Comparison of ENCODE assay signal across 30 mouse cellular contexts in the genomic region with DNA sequence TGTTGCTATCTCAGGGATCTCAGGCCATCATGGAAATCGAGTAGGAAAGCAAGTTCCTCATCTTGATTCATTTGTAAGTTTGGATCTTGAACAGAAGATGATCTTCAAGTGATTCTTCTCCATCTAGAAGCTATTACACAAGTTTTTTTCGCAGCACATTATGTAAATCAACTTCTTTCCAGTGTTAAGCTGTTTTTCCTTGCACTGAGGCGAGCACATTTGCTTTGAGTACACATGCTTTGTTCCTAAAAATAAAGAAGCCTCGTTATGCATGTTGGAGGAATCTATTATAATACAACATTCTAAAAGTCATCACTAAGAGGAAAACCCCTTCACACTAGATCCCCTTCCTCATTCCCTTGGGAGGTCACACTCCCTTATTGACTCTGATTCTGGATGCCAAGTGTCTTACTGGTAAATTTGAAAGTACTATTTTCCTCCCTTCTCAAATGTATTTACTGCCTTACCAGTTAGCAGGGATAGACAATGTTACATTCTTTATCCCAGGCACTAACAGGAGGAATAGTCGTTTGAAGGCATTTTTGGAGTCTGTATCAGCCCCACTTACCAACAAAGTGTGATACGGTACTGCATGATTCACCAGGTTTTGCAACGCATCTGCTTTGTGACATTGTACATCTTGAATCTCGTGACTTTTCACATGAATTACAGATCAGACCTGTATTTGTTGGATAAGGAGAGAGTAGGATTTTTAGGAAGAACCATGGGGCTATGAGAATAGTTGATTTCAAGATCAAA. TPM values are rescaled to one million over a fixed set of nuclear protein-coding genes. Genes with fewer than 3 reads are reported as not detected.
DNase-seq lines count a peak whose midpoint lies in the region; ATAC-seq lines count a peak whose summit lies in the region.
"Had no signal": no experiment of that assay in that cellular context is flagged by ENCODE, and none has a peak within 500 bp of the region (broad histone marks: within the 10 kb centered on the region; RNA-seq: fewer than 3 reads in every experiment).

No protein-coding gene starts in this region.

- no peaks in the 10 kb centered on the region for H3K4me1 ChIP-seq in midbrain, embryonic 11.5 days (ENCODE audit: control insufficient read depth, insufficient read depth, low read length)
- H3K4me1 ChIP-seq in midbrain, embryonic 15.5 days, result no peaks in the 10 kb centered on the region
- H3K4me1 ChIP-seq: forebrain, embryonic 10.5 days; heart, embryonic 10.5 days; heart, embryonic 13.5 days had no signal

- ATAC-seq in midbrain, embryonic 11.5 days (ENCODE audit: low FRiP score), result no peak
- ATAC-seq in midbrain, embryonic 15.5 days (replicated peaks), result no peak
- ATAC-seq: CD4-positive, CD25-positive, alpha-beta regulatory T cell, adult 4 months; forebrain, embryonic 14.5 days; hindbrain, postnatal 0 days; inflammation-experienced regulatory T-cells, adult 6 months had no signal

- 76% methylated on average over 8 of the region's 8 CpGs for WGBS in midbrain, embryonic 11.5 days
- WGBS in midbrain, embryonic 15.5 days, result 60% methylated on average over 8 of the region's 8 CpGs

- no peaks in the 10 kb centered on the region for H3K36me3 ChIP-seq in midbrain, embryonic 11.5 days (ENCODE audit: control insufficient read depth, insufficient read depth, low read length)
- H3K36me3 ChIP-seq in midbrain, embryonic 15.5 days (replicated peaks), result no peaks in the 10 kb centered on the region
- H3K36me3 ChIP-seq: forebrain, embryonic 10.5 days; heart, embryonic 10.5 days; heart, embryonic 13.5 days had no signal

- DNase-seq in frontal cortex, adult 2 months (ENCODE audit: extremely low spot score in 1 of 2, low spot score in 1 of 2), result peak; percentile 3 to 31
- DNase-seq in frontal cortex, postnatal 25 days (ENCODE audit: low spot score in 2 of 2), result no peak
- peak; percentile 51 for DNase-seq in midbrain, embryonic 11.5 days (ENCODE audit: low spot score, missing footprints)
- peak; percentile 40 for DNase-seq in telencephalon, adult 2 months (ENCODE audit: low read depth, low spot score)
- DNase-seq in ovary, adult 18-20 months (ENCODE audit: low spot score), result no peak
- DNase-seq: adrenal gland, adult 2 months; adrenal gland, postnatal 14 days; cerebellum, adult 11-12 months; cerebellum, adult 9-10 months; cerebellum, postnatal 14 days; gastrocnemius, postnatal 10 days; gastrocnemius, postnatal 36 days; heart, adult 2 months; heart, postnatal 14 days; heart, postnatal 4 days had no signal

- no peak overlapping the region for H3K27ac ChIP-seq in midbrain, embryonic 11.5 days (ENCODE audit: low read depth, low read length)
- H3K27ac ChIP-seq in midbrain, embryonic 15.5 days, result no peak overlapping the region
- H3K27ac ChIP-seq: forebrain, embryonic 10.5 days; heart, adult 2 months; heart, embryonic 10.5 days; heart, embryonic 13.5 days; hindbrain, embryonic 14.5 days; hindbrain, postnatal 0 days had no signal

- no peaks in the 10 kb centered on the region for H3K27me3 ChIP-seq in midbrain, embryonic 11.5 days (ENCODE audit: control insufficient read depth, insufficient read depth, low read length)
- no peaks in the 10 kb centered on the region for H3K27me3 ChIP-seq in midbrain, embryonic 15.5 days (replicated peaks)
- H3K27me3 ChIP-seq: heart, embryonic 13.5 days had no signal

- H3K4me2 ChIP-seq in midbrain, embryonic 11.5 days, result no peak overlapping the region
- H3K4me2 ChIP-seq in midbrain, embryonic 15.5 days, result no peak overlapping the region
- H3K4me2 ChIP-seq: heart, embryonic 13.5 days; hindbrain, embryonic 14.5 days had no signal

- no peak overlapping the region for H3K4me3 ChIP-seq in midbrain, embryonic 11.5 days (ENCODE audit: low read depth, low read length)
- H3K4me3 ChIP-seq in midbrain, embryonic 15.5 days, result no peak overlapping the region
- H3K4me3 ChIP-seq: forebrain, embryonic 10.5 days; heart, adult 2 months; heart, embryonic 10.5 days; heart, embryonic 13.5 days had no signal

- no peaks in the 10 kb centered on the region for H3K9me3 ChIP-seq in midbrain, embryonic 11.5 days (ENCODE audit: control insufficient read depth, low read length)
- H3K9me3 ChIP-seq in midbrain, embryonic 15.5 days, result no peaks in the 10 kb centered on the region
- H3K9me3 ChIP-seq: heart, embryonic 10.5 days; heart, embryonic 13.5 days had no signal

- no peak overlapping the region for H3K9ac ChIP-seq in midbrain, embryonic 11.5 days (ENCODE audit: low read length)
- no peak overlapping the region for H3K9ac ChIP-seq in midbrain, embryonic 15.5 days
- H3K9ac ChIP-seq: heart, embryonic 13.5 days; hindbrain, embryonic 14.5 days had no signal

RNA-seq across cellular contexts. Expression of a gene that starts 3.9 kb away (rescaled TPM):
- not detected in 2 replicates for polyA plus RNA-seq in frontal cortex, adult 2 months (2012; rRNA removed)
- not detected in 2 replicates for polyA plus RNA-seq in midbrain, embryonic 11.5 days (2014; fragmentation: Nextera tagmentation; extraction: Ambion mirVana)
- not detected in 2 replicates for polyA plus RNA-seq in midbrain, embryonic 15.5 days (2015; fragmentation: Nextera tagmentation; extraction: Ambion mirVana)
- polyA plus RNA-seq: adrenal gland, adult 2 months; brain, embryonic 14.5 days; C2C12; CD4-positive, CD25-positive, alpha-beta regulatory T cell, adult 4 months; embryonic facial prominence, embryonic 11.5 days; embryonic facial prominence, embryonic 14.5 days; forebrain, embryonic 10.5 days; forebrain, embryonic 14.5 days; heart, adult 2 months; heart, embryonic 10.5 days; heart, embryonic 13.5 days; heart, embryonic 16.5 days; hindbrain, embryonic 11.5 days; hindbrain, embryonic 14.5 days; hindbrain, postnatal 0 days; inflammation-experienced regulatory T-cells, adult 6 months had no signal

RNA-seq across cellular contexts. Expression of a gene that starts 37.6 kb away (rescaled TPM):
- 5.0 and 6.2 TPM in 2 replicates for polyA plus RNA-seq in frontal cortex, adult 2 months (2012; rRNA removed)
- polyA plus RNA-seq in midbrain, embryonic 11.5 days (2014; fragmentation: Nextera tagmentation; extraction: Ambion mirVana), result 32.6 and 34.7 TPM in 2 replicates
- polyA plus RNA-seq in midbrain, embryonic 15.5 days (2015; fragmentation: Nextera tagmentation; extraction: Ambion mirVana), result 14.5 and 16.3 TPM in 2 replicates

RNA-seq across cellular contexts. Expression of a gene that starts 37.7 kb away (rescaled TPM):
- polyA plus RNA-seq in frontal cortex, adult 2 months (2012; rRNA removed), result 0.57 and 0.70 TPM in 2 replicates
- 0.96 and 1.8 TPM in 2 replicates for polyA plus RNA-seq in midbrain, embryonic 11.5 days (2014; fragmentation: Nextera tagmentation; extraction: Ambion mirVana)
- polyA plus RNA-seq in midbrain, embryonic 15.5 days (2015; fragmentation: Nextera tagmentation; extraction: Ambion mirVana), result 1.2 TPM in 2 replicates
- polyA plus RNA-seq: CD4-positive, CD25-positive, alpha-beta regulatory T cell, adult 4 months; inflammation-experienced regulatory T-cells, adult 6 months had no signal

RNA-seq across cellular contexts. Expression of a gene that starts 40.2 kb away (rescaled TPM):
- polyA plus RNA-seq in frontal cortex, adult 2 months (2012; rRNA removed), result not detected in 2 replicates
- polyA plus RNA-seq in midbrain, embryonic 11.5 days (2014; fragmentation: Nextera tagmentation; extraction: Ambion mirVana), result not detected in 2 replicates
- not detected in 2 replicates for polyA plus RNA-seq in midbrain, embryonic 15.5 days (2015; fragmentation: Nextera tagmentation; extraction: Ambion mirVana)
- polyA plus RNA-seq: adrenal gland, adult 2 months; brain, embryonic 14.5 days; C2C12; CD4-positive, CD25-positive, alpha-beta regulatory T cell, adult 4 months; embryonic facial prominence, embryonic 11.5 days; embryonic facial prominence, embryonic 14.5 days; forebrain, embryonic 10.5 days; forebrain, embryonic 14.5 days; heart, adult 2 months; heart, embryonic 10.5 days; heart, embryonic 13.5 days; heart, embryonic 16.5 days; hindbrain, embryonic 14.5 days; hindbrain, postnatal 0 days; inflammation-experienced regulatory T-cells, adult 6 months had no signal

RNA-seq across cellular contexts. Expression of a gene that starts 49.4 kb away (rescaled TPM):
- polyA plus RNA-seq in frontal cortex, adult 2 months (2012; rRNA removed), result 12.3 and 13.3 TPM in 2 replicates
- polyA plus RNA-seq in midbrain, embryonic 11.5 days (2014; fragmentation: Nextera tagmentation; extraction: Ambion mirVana), result 23.8 and 24.8 TPM in 2 replicates
- 14.8 and 16.0 TPM in 2 replicates for polyA plus RNA-seq in midbrain, embryonic 15.5 days (2015; fragmentation: Nextera tagmentation; extraction: Ambion mirVana)

Comparison
In these comparisons a context has a peak if more than half of its experiments do, and no peak if none do; other contexts are left out.
1. DNase-seq: peak in frontal cortex, adult 2 months (2 of 2), midbrain, embryonic 11.5 days (single experiment) and telencephalon, adult 2 months (single experiment); none in frontal cortex, postnatal 25 days (0 of 2) and ovary, adult 18-20 months (single experiment).